Comparison of ENCODE assay signal across 8 mouse cellular contexts in the genomic region with DNA sequence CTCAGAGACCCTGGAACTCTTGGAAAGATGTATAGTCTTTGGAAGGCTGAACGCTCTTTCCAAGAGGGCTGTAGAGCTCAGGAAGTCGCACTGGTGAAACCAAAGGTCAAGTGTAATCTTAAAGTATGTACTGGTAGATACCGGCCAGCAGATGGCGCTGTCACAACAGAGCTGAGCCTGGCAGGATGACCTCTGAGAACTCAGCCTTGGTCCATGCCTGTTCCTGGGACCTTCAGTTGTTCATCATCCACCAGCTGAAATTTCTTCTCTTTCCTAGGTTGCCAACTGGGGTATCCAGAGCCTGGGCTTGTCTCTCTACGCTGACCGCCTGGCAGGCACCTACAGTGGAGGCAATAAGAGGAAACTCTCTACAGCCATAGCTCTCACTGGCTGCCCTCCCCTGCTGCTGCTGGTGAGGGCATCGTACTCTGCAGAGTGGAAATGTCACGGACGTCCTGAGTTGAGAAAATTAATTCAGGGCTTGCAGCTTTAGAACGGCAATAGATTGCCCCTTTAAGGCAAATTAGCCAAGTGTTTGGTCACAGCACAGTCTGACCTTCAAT.
DNase-seq lines count a peak whose midpoint lies in the region; ATAC-seq and TF ChIP-seq lines count a peak whose summit lies in the region.

No protein-coding gene starts in this region.

- H3K4me3 ChIP-seq in neural tube, embryonic 15.5 days (replicated peaks), result no peak overlapping the region
- H3K4me3 ChIP-seq in intestine, postnatal 0 days (ENCODE audit: low read depth, low read length), result no peak overlapping the region
- H3K4me3 ChIP-seq in liver, embryonic 13.5 days (replicated peaks), result no peak overlapping the region

- peak; percentile 92 for TF ChIP-seq CTCF in intestine, postnatal 0 days (IDR thresholded peaks at IDR 0.05; ENCODE audit: low read depth)

- no peaks in the 10 kb centered on the region for H3K27me3 ChIP-seq in neural tube, embryonic 15.5 days (replicated peaks)
- no peaks in the 10 kb centered on the region; the same call in 1 of the 2 replicates for H3K27me3 ChIP-seq in intestine, postnatal 0 days (replicated peaks; ENCODE audit: control insufficient read depth, insufficient read depth, low read length)
- 0 out of 2 replicates have a peak, but pooled peaks cover 4% of the 10 kb centered on the region for H3K27me3 ChIP-seq in liver, embryonic 13.5 days

- H3K27ac ChIP-seq in neural tube, embryonic 15.5 days (replicated peaks), result no peak overlapping the region
- no peak overlapping the region for H3K27ac ChIP-seq in intestine, postnatal 0 days (ENCODE audit: low read depth, low read length)
- H3K27ac ChIP-seq in liver, embryonic 13.5 days, result no peak overlapping the region

- no peaks in the 10 kb centered on the region for H3K9me3 ChIP-seq in neural tube, embryonic 15.5 days (replicated peaks)
- H3K9me3 ChIP-seq in intestine, postnatal 0 days (ENCODE audit: control insufficient read depth), result no peaks in the 10 kb centered on the region
- H3K9me3 ChIP-seq in liver, embryonic 13.5 days (replicated peaks), result no peaks in the 10 kb centered on the region

- no peaks in the 10 kb centered on the region for H3K36me3 ChIP-seq in neural tube, embryonic 15.5 days
- no peaks in the 10 kb centered on the region for H3K36me3 ChIP-seq in intestine, postnatal 0 days (ENCODE audit: control insufficient read depth, insufficient read depth)
- no peaks in the 10 kb centered on the region for H3K36me3 ChIP-seq in liver, embryonic 13.5 days

- no peak overlapping the region for H3K4me2 ChIP-seq in neural tube, embryonic 15.5 days
- no peak overlapping the region for H3K4me2 ChIP-seq in intestine, postnatal 0 days (replicated peaks; ENCODE audit: low read depth)
- no peak overlapping the region for H3K4me2 ChIP-seq in liver, embryonic 13.5 days

- H3K9ac ChIP-seq in neural tube, embryonic 15.5 days (replicated peaks), result no peak overlapping the region
- no peak overlapping the region for H3K9ac ChIP-seq in intestine, postnatal 0 days (ENCODE audit: low read depth, low read length)
- H3K9ac ChIP-seq in liver, embryonic 13.5 days, result no peak overlapping the region

- WGBS in neural tube, embryonic 15.5 days, result 42% methylated on average over 10 of the region's 10 CpGs
- 42% methylated on average over 10 of the region's 10 CpGs for WGBS in intestine, postnatal 0 days
- WGBS in liver, embryonic 13.5 days (ENCODE audit: insufficient replicate concordance), result 38% methylated on average over 10 of the region's 10 CpGs

- no peaks in the 10 kb centered on the region for H3K4me1 ChIP-seq in neural tube, embryonic 15.5 days
- H3K4me1 ChIP-seq in intestine, postnatal 0 days (replicated peaks; ENCODE audit: control insufficient read depth, insufficient read depth, low read length), result no peaks in the 10 kb centered on the region
- H3K4me1 ChIP-seq in liver, embryonic 13.5 days (replicated peaks), result no peaks in the 10 kb centered on the region

- ATAC-seq in neural tube, embryonic 15.5 days (ENCODE audit: low FRiP score), result no peak
- peak; percentile 79 for ATAC-seq in erythroid progenitor cell, adult 5-6 weeks (replicated peaks; ENCODE audit: low FRiP score, poor library complexity, severe bottlenecking)
- ATAC-seq in intestine, postnatal 0 days, result peak; percentile 78
- 0 out of 2 replicates have a peak, but pooled peaks have one; percentile 54 for ATAC-seq in liver, embryonic 13.5 days (ENCODE audit: low read depth)

- peak; percentile 77 for DNase-seq in neural tube, embryonic 10.5 days (ENCODE audit: extremely low spot score, low spot score)
- DNase-seq in brain, adult 2 months (ENCODE audit: low read depth, low spot score), result peak; percentile 86
- DNase-seq in liver, embryonic 13.5 days, result peak; percentile 24
- DNase-seq in ovary, postnatal 14 days (ENCODE audit: low spot score), result peak; percentile 63
- DNase-seq in thymus, postnatal 4 days, result peak; percentile 81

Comparison
In these comparisons a context has a peak if more than half of its experiments do, and no peak if none do; other contexts are left out.
1. DNase-seq: peak in every context shown above with its lines; median percentile 86 in brain, adult 2 months; 81 in thymus, postnatal 4 days; 77 in neural tube, embryonic 10.5 days; 63 in ovary, postnatal 14 days; 24 in liver, embryonic 13.5 days.